Mouse (Mus musculus) midbrain, embryonic 10.5 days (tissue): ENCODE data around the gene Gm4744. TPM values are rescaled to one million over a fixed set of nuclear protein-coding genes. Genes with fewer than 3 reads are reported as not detected.
"Not testable (repeated sequence)": the region's sequence is repeated elsewhere in the genome, so short reads cannot be mapped to it uniquely, and the experiment has no call there.

ENCODE experiments used
- DNase-seq: peaks from one replicate; pipeline ENCODE4 v3.0.0-alpha.2; 2017; ENCODE audit warnings: low spot score
- H3K27ac ChIP-seq: fragments of 300-500 bp; sonication (generic); replicated peaks from 2 replicates; pipeline ENCODE4 v1.5.1; 2016; ENCODE audit warnings: mild to moderate bottlenecking
- H3K27me3 ChIP-seq: fragments of 300-500 bp; sonication (generic); 2 replicates; pipeline ENCODE4 v1.6.1; 2016; ENCODE audit warnings: low read depth, mild to moderate bottlenecking; ENCODE audit not compliant: poor library complexity, severe bottlenecking
- H3K36me3 ChIP-seq: fragments of 300-500 bp; sonication (generic); 2 replicates; pipeline ENCODE4 v1.6.1; 2016; ENCODE audit warnings: mild to moderate bottlenecking, moderate library complexity
- H3K4me1 ChIP-seq: fragments of 300-500 bp; sonication (generic); 2 replicates; pipeline ENCODE4 v1.6.1; 2016
- H3K4me3 ChIP-seq: fragments of 300-500 bp; sonication (generic); 2 replicates; pipeline ENCODE4 v1.5.1; 2016; ENCODE audit warnings: mild to moderate bottlenecking, moderate library complexity
- H3K9me3 ChIP-seq: fragments of 300-500 bp; sonication (generic); replicated peaks from 2 replicates; pipeline ENCODE4 v1.6.1; 2016; ENCODE audit warnings: mild to moderate bottlenecking
- WGBS: fragments of 180-500 bp; shearing (Covaris S2); methylation state at CpG from one replicate; pipeline ENCODE4 v1.1.7; 2016; 5-methylcytosine and 5-hydroxymethylcytosine counted together
- polyA plus RNA-seq: library from polyadenylated mRNA; unstranded; fragments of >200 nt; fragmentation: Nextera tagmentation; extraction: Ambion mirVana; gene quantifications from 2 replicates; pipeline ENCODE4 v1.2.1, GENCODE M21; 2016

Gm4744 gene
- not detected in 2 replicates for polyA plus RNA-seq

- no peaks in the 10 kb centered on the region for H3K36me3 ChIP-seq
- H3K27ac ChIP-seq: no peak within 1 kb of the TSS
Measured at GRCm38 (mm10) chr6:40951770-40952169, at the start of gene Gm4744. Gm4744 (minus strand) TSS chr6:40951870.

DNA sequence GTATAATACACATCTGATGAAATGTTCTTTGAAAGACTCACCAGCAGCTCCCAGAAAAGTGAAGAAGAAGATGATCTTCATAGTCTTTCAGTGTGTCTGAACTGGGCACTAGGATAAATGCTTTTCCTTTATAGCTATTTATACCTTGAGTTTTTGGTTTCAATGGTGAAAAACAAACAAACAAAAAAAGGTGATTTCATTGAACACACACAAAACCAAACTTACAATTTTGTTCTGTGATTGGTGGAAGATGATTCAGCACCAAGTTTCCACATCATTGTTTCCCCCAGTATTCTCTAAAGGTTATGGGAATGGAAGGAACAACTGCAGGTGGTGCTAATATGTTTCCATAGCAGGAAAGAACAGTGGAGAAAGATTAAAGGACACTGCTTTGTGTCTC, 47.7 kb upstream of the Gm4744 start, which contains the start of gene Gm2663:
Gene Gm2663 (minus strand): TSS at position 101 of the 400 bp plus-strand sequence.
- not testable (repeated sequence) for H3K27me3 ChIP-seq, H3K36me3 ChIP-seq, H3K4me3 ChIP-seq

More at GRCm38 (mm10) chr6:40951770-40952169, at the start of gene Gm4744:
- H3K27me3 ChIP-seq: no peaks in the 10 kb centered on the region
- no peak within 1 kb of the TSS for H3K4me3 ChIP-seq
- DNase-seq: no peak
- no peaks in the 10 kb centered on the region for H3K9me3 ChIP-seq
- H3K4me1 ChIP-seq: no peaks in the 10 kb centered on the region

DNA sequence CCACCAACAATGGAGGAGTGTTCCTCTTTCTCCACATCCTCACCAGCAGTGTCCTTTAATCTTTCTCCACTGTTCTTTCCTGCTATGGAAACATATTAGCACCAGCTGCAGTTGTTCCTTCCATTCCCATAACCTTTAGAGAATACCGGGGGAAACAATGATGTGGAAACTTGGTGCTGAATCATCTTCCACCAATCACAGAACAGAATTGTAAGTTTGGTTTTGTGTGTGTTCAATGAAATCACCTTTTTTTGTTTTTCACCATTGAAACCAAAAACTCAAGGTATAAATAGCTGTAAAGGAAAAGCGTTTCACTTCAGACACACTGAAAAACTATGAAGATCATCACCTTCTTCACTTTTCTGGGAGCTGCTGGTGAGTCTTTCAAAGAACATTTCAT, 12.8 kb upstream of the Gm4744 start, which contains the start of gene 1810009J06Rik:
Gene 1810009J06Rik (plus strand): TSS at position 301 of the 400 bp plus-strand sequence.
- 96% methylated on average over 2 of the region's 2 CpGs for WGBS
- DNase-seq, H3K27ac ChIP-seq, H3K4me1 ChIP-seq, H3K9me3 ChIP-seq, H3K27me3 ChIP-seq, H3K36me3 ChIP-seq, H3K4me3 ChIP-seq: not testable (repeated sequence)

More for the DNA sequence above, 47.7 kb upstream of the Gm4744 start, which contains the start of gene Gm2663:
- not testable (repeated sequence) for H3K4me1 ChIP-seq, H3K9me3 ChIP-seq, DNase-seq, H3K27ac ChIP-seq

DNA sequence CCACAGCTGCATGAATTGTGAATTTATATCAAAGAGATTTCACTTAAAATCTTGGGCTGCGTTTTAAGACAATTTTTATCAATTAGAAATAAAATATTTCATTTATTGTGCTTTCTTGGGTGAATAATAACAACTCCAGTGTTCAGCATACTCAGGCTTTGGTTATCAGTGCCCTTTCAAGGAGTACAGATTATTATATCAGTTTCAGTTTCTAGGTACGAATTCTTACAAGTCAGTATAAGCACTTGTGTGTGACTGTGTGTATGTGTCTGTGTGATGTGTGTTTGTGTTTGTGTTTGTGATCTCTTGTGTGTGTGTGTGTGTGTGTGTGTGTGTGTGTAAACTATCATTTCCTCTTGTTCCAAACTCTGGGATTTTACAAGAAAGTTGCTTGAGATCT, 2.0 kb upstream of the Gm4744 start:
- H3K36me3 ChIP-seq: no peaks in the 10 kb centered on the region
- no peaks in the 10 kb centered on the region for H3K4me1 ChIP-seq
- H3K9me3 ChIP-seq: 0 out of 2 replicates have a peak, but pooled peaks cover 3% of the 10 kb centered on the region
- no peak for DNase-seq
- no peak overlapping the region for H3K4me3 ChIP-seq
- no peaks in the 10 kb centered on the region for H3K27me3 ChIP-seq
- H3K27ac ChIP-seq: no peak overlapping the region
- WGBS: 67% methylated on average over 2 of the region's 2 CpGs

DNA sequence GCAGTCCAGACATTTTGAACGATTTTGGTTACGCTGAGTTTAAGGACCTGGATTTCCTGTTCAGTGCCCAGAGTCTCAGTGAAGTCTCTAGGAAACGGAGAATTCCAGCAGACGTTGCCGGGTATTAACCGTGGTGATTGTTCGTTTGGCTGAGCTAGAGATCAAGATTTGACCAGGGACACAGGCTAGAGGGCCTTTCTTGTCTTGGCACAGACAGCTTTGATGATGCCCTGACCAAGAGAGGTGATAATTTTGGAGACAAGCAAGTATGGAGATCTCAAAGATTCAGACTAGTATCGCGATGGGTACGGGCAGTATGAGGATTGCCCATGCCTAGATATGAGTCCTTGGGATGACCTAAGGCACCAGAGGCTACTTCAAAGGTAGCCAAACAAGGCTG, 11.2 kb downstream of the Gm4744 start, which contains the start of gene 1700074P13Rik:
Gene 1700074P13Rik (minus strand): TSS at position 101 of the 400 bp plus-strand sequence.
- no peak within 1 kb of the TSS for H3K4me3 ChIP-seq
- no peaks in the 10 kb centered on the region for H3K9me3 ChIP-seq
- no peak for DNase-seq
- no peaks in the 10 kb centered on the region for H3K36me3 ChIP-seq
- 95% methylated on average over 10 of the region's 10 CpGs for WGBS
- H3K4me1 ChIP-seq: no peaks in the 10 kb centered on the region
- no peaks in the 10 kb centered on the region for H3K27me3 ChIP-seq
- no peak within 1 kb of the TSS for H3K27ac ChIP-seq

- Histone ChIP-seq H3K36me3 (no peaks in the 10 kb centered on the region), H3K4me1 (no peaks in the 10 kb centered on the region), H3K9me3 (no peaks in the 10 kb centered on the region), H3K4me3 (no peak overlapping the region), H3K27ac (no peak overlapping the region), H3K27me3 (no peaks in the 10 kb centered on the region)
- 86% methylated on average over 4 of the region's 4 CpGs for WGBS
- DNase-seq: no peak
Measured at GRCm38 (mm10) chr6:40919954-40920353, 31.7 kb downstream of the Gm4744 start.

DNA sequence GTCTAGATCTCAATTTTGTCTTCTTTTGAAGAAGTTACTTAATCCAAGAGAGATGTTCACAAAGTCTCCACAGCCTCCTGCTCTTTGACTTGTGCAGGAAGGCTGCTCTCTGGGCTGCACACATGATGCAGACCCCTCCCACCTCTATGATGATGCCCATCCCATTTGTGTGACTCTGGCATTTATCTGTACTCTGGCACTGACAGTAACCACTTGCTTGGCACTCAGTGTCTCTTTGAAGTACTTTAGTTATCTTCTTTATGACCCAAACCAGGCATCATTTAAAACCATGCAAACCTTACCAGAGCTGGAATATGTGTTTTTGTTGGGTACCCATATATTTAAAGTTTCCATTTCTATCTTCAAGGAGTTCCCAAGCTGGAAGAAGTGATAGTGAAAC, 51.4 kb downstream of the Gm4744 start, which contains the start of gene Prss58:
Gene Prss58 (minus strand): TSS at position 101 of the 400 bp plus-strand sequence.
- Histone ChIP-seq H3K27me3 (no peaks in the 10 kb centered on the region), H3K27ac (no peak within 1 kb of the TSS), H3K9me3 (no peaks in the 10 kb centered on the region), H3K4me3 (no peak within 1 kb of the TSS), H3K4me1 (no peaks in the 10 kb centered on the region), H3K36me3 (no peaks in the 10 kb centered on the region)
- DNase-seq: no peak

Other genes starting within 250 kb of the Gm4744 start
- not detected in 2 replicates for gene Moxd2, start 64.4 kb downstream of the Gm4744 start, polyA plus RNA-seq
- not detected in 2 replicates for gene Prss58, start 51.5 kb downstream of the Gm4744 start, polyA plus RNA-seq
- not detected in 2 replicates for gene 1700074P13Rik, start 11.3 kb downstream of the Gm4744 start, polyA plus RNA-seq
- not detected in 2 replicates for gene 1810009J06Rik, start 12.9 kb upstream of the Gm4744 start, polyA plus RNA-seq
- gene Gm2663, start 47.6 kb upstream of the Gm4744 start, polyA plus RNA-seq: not detected in 2 replicates
- not detected in 2 replicates for gene 2210010C04Rik, start 83.6 kb upstream of the Gm4744 start, polyA plus RNA-seq